ENCODE assay signal across 8 mouse cellular contexts in the genomic region with DNA sequence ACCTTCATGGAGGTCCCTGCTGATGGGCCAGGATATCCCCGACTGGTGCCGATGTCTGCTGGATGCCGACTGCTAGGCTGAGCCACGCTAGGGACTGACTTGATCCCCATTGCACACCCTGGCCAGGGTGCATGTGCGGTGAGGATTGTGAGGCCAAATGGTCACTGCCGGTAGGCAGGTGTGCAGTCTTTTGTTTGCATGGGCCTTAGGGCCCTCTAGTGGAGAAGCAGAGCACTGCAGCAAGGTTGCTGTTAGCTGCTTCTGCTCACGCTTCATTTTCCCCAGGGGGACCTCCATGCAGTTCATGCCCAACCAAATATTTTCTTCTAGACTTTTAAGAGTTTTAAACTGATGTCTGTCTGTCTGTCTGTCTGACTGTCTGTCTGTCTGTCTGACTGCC. TPM values are rescaled to one million over a fixed set of nuclear protein-coding genes. Genes with fewer than 3 reads are reported as not detected.
DNase-seq lines count a peak whose midpoint lies in the region; ATAC-seq lines count a peak whose summit lies in the region.

No protein-coding gene starts in this region.

- 24% methylated on average over 7 of the region's 7 CpGs for WGBS in embryonic facial prominence, embryonic 11.5 days
- WGBS in hindbrain, embryonic 16.5 days = 26% methylated on average over 7 of the region's 7 CpGs

- no peaks in the 10 kb centered on the region; the same call in 1 of the 2 replicates for H3K4me1 ChIP-seq in embryonic facial prominence, embryonic 11.5 days (ENCODE audit: control insufficient read depth, insufficient read depth, low read length)
- H3K4me1 ChIP-seq in hindbrain, embryonic 16.5 days (ENCODE audit: control insufficient read depth, insufficient read depth, low read depth, low read length) = peaks cover 3% of the 10 kb centered on the region; the same call in 1 of the 2 replicates

- no peak for ATAC-seq in embryonic facial prominence, embryonic 11.5 days (replicated peaks; ENCODE audit: insufficient number of reproducible peaks, low FRiP score, low TSS enrichment, low read depth)
- ATAC-seq in hindbrain, embryonic 16.5 days = no peak
- ATAC-seq in neutrophil, adult 5-6 weeks (ENCODE audit: extremely low read depth, insufficient number of reproducible peaks, low FRiP score, poor library complexity, severe bottlenecking) = peak; percentile 53; the same call in 1 of the 2 replicates

- peak; percentile 58 for DNase-seq in ovary, postnatal 36 days (ENCODE audit: low spot score)
- no peak for DNase-seq in ovary, postnatal 10 days (ENCODE audit: low spot score)
- DNase-seq in adrenal gland, postnatal 10 days = peak; percentile 75
- peak; percentile 84 for DNase-seq in embryonic facial prominence, embryonic 11.5 days (ENCODE audit: low spot score)
- DNase-seq in liver = peak; percentile 88
- peak; percentile 85 for DNase-seq in thymus, postnatal 4 days

- H3K9me3 ChIP-seq in embryonic facial prominence, embryonic 11.5 days (replicated peaks; ENCODE audit: control insufficient read depth, low read length) = no peaks in the 10 kb centered on the region
- H3K9me3 ChIP-seq in hindbrain, embryonic 16.5 days (ENCODE audit: control insufficient read depth, low read length) = no peaks in the 10 kb centered on the region

- no peaks in the 10 kb centered on the region for H3K27me3 ChIP-seq in embryonic facial prominence, embryonic 11.5 days (ENCODE audit: control insufficient read depth, insufficient read depth, low read length)
- H3K27me3 ChIP-seq in hindbrain, embryonic 16.5 days (replicated peaks; ENCODE audit: control insufficient read depth, insufficient read depth, low read length) = no peaks in the 10 kb centered on the region; the same call in 1 of the 2 replicates

- H3K27ac ChIP-seq in embryonic facial prominence, embryonic 11.5 days (replicated peaks; ENCODE audit: low read depth, low read length) = no peak overlapping the region
- no peak overlapping the region for H3K27ac ChIP-seq in hindbrain, embryonic 16.5 days (ENCODE audit: low read depth, low read length)

- no peak overlapping the region for H3K4me3 ChIP-seq in embryonic facial prominence, embryonic 11.5 days (ENCODE audit: low read depth, low read length)
- no peak overlapping the region for H3K4me3 ChIP-seq in hindbrain, embryonic 16.5 days (ENCODE audit: low read length)

- no peak overlapping the region for H3K4me2 ChIP-seq in embryonic facial prominence, embryonic 11.5 days (ENCODE audit: low read depth, low read length)
- no peak overlapping the region for H3K4me2 ChIP-seq in hindbrain, embryonic 16.5 days (ENCODE audit: low read length)

- H3K36me3 ChIP-seq in embryonic facial prominence, embryonic 11.5 days (replicated peaks; ENCODE audit: control insufficient read depth, insufficient read depth, low read depth, low read length) = no peaks in the 10 kb centered on the region
- H3K36me3 ChIP-seq in hindbrain, embryonic 16.5 days (ENCODE audit: control insufficient read depth, insufficient read depth, low read length) = no peaks in the 10 kb centered on the region

- H3K9ac ChIP-seq in embryonic facial prominence, embryonic 11.5 days (replicated peaks; ENCODE audit: low read length) = no peak overlapping the region
- 0 out of 2 replicates have a peak overlapping the region, but pooled peaks have one; percentile 38 for H3K9ac ChIP-seq in hindbrain, embryonic 16.5 days (ENCODE audit: low read depth, low read length)

RNA-seq across cellular contexts. Expression of a gene that starts 2.0 kb away (rescaled TPM):
- 10 to 100 TPM; 20.8 to 25.2 TPM for total RNA-seq in adrenal gland, postnatal 10 days (2021)
- 2.5 TPM in 2 replicates for polyA plus RNA-seq in embryonic facial prominence, embryonic 11.5 days (2014; fragmentation: Nextera tagmentation; extraction: Ambion mirVana)
- 9.8 and 12.7 TPM in 2 replicates for polyA plus RNA-seq in hindbrain, embryonic 16.5 days (2015; fragmentation: Nextera tagmentation; extraction: Ambion mirVana)
- 2.2 and 3.2 TPM in 2 replicates for total RNA-seq in neutrophil, adult 5-6 weeks (2017)
